Mouse (Mus musculus): ENCODE data around the gene Wscd2. TPM values are rescaled to one million over a fixed set of nuclear protein-coding genes. Genes with fewer than 3 reads are reported as not detected.

Wscd2 gene
- 12.5 and 14.6 TPM in 2 replicates for polyA plus RNA-seq (2015; fragmentation: Nextera tagmentation; extraction: Ambion mirVana)

DNA sequence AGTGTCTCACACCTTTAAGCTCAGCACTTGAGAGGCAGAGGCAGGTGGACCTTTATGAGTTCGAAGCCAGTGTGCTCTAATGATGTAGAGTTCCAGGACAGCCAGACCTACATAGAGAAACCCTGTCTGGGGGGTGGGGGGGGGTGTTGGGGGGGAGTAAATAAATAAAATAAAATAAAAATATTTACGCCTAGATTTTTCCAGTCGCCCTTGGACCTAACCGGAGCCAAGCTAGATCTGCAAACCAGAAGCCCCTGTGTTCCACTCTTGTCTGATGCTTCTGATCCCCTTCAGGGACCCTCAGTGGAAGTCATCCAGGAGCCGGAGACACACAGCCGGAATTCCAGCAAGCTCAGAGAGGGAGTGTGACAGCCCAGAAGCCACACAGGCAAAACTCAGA is at the start of gene Wscd2:
Wscd2 (plus strand) TSS at position 301 of the 400 bp plus-strand sequence.
- ATAC-seq (ENCODE audit: insufficient number of reproducible peaks, insufficient read depth, low FRiP score, low TSS enrichment, low read depth), result no peak; the same call in 1 of the 2 replicates
- 55% methylated on average over 6 of the region's 6 CpGs for WGBS
- peaks cover 47% of the 10 kb centered on the region for H3K27me3 ChIP-seq

DNA sequence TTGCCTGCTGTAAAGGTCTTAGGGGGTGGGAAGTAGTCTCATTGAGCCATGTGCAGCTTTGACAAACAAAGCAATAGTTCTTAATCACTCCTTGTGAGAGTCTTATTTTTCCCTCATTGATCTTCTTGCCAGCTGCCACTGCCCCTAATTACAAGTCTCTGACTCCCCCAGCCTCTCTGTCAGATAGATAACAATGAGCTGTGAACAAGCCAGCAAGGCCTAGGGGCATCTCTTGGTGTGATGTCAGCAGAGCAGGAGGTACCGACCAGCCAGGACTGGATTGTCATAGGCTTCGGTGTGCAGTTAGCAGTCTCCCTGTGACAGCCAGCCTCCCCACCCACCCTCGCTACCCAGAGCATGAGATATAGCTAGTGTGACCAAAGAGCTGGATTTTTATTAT is 48.0 kb upstream of the Wscd2 start:
- Histone ChIP-seq H3K27me3 (no peaks in the 10 kb centered on the region), H3K4me3 (no peak overlapping the region), H3K4me2 (no peak overlapping the region), H3K36me3 (no peaks in the 10 kb centered on the region), H3K9me3 (no peaks in the 10 kb centered on the region), H3K4me1 (no peaks in the 10 kb centered on the region), H3K27ac (no peak overlapping the region), H3K9ac (no peak overlapping the region)
- WGBS, result 28% methylated on average over 3 of the region's 3 CpGs
- ATAC-seq (ENCODE audit: insufficient number of reproducible peaks, insufficient read depth, low FRiP score, low TSS enrichment, low read depth), result no peak

More for the DNA sequence above, at the start of gene Wscd2:
- peak within 1 kb of the TSS; percentile 83 for H3K4me2 ChIP-seq
- no peaks in the 10 kb centered on the region for H3K36me3 ChIP-seq
- H3K27ac ChIP-seq, result peak within 1 kb of the TSS; percentile 71
- peak within 1 kb of the TSS; percentile 89 for H3K9ac ChIP-seq
- H3K4me3 ChIP-seq, result peak within 1 kb of the TSS; percentile 71
- no peaks in the 10 kb centered on the region for H3K9me3 ChIP-seq
- peaks cover 43% of the 10 kb centered on the region for H3K4me1 ChIP-seq

DNA sequence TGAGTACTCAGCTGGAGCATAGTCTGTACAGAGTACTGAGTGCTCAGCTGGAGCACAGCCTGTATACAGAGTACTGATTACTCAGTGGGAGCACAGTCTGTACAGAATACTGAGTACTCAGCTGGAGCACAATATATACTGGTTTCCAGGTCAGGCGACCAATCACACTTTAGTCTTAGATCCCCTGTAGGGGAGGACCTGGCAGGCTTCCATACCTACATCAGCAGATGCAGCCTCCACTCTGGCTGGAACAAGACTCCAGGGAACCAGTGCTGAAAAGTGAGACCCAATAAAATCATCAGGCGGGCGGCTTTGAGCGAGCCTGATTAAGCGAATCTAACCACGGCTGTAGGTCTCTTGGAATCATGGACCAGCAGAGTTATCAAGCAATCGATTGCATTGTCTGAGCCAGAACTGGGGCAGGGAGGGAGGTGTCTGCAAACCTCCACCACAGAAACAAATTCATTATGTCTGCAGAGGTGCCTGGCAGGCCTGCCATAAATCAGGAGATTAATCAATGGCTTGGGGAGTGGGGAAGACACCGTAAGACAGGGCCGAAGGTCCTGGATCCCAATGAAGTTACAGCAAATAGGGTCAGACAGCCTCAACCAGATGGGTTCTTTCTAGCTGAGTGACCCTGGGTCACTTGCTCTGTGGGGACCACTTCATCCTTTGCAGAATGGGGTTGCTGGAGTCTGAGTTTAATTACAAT is 42.0 kb upstream of the Wscd2 start:
- H3K36me3 ChIP-seq, result no peaks in the 10 kb centered on the region
- ATAC-seq (ENCODE audit: insufficient number of reproducible peaks, insufficient read depth, low FRiP score, low TSS enrichment, low read depth), result peak; percentile 65
- WGBS, result 40% methylated on average over 9 of the region's 9 CpGs

DNA sequence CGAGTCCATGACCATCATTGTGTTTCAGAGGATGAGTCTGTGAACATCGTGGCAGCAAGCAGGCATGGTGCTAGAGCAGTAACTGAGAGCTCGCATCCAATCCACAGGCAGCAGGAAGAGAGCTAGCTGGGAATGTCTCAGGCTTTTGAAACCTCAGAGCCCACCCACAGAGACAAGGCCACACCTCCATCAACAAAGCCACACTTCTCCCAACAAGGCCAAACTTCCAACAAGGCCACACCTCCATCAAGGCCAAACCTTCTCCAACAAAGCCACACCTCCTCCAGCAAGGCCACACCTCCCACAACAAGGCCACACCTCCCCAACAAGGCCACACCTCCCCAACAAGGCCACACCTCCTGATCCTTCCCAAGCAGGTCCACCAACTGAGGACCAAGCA is 40.8 kb upstream of the Wscd2 start:
- H3K27me3 ChIP-seq, result no peaks in the 10 kb centered on the region
- no peak overlapping the region for H3K4me2 ChIP-seq
- H3K4me3 ChIP-seq, result no peak overlapping the region
- peaks cover 25% of the 10 kb centered on the region for H3K4me1 ChIP-seq
- H3K9ac ChIP-seq, result no peak overlapping the region
- no peaks in the 10 kb centered on the region for H3K36me3 ChIP-seq
- no peak overlapping the region for H3K27ac ChIP-seq
- WGBS, result 88% methylated on average over 3 of the region's 3 CpGs
- no peaks in the 10 kb centered on the region for H3K9me3 ChIP-seq
- ATAC-seq (ENCODE audit: insufficient number of reproducible peaks, insufficient read depth, low FRiP score, low TSS enrichment, low read depth), result no peak

More for the DNA sequence above, 42.0 kb upstream of the Wscd2 start:
- Histone ChIP-seq H3K27me3 (no peaks in the 10 kb centered on the region), H3K9ac (no peak overlapping the region), H3K4me1 (peaks cover 16% of the 10 kb centered on the region), H3K9me3 (no peaks in the 10 kb centered on the region), H3K4me2 (no peak overlapping the region), H3K27ac (no peak overlapping the region), H3K4me3 (no peak overlapping the region)

DNA sequence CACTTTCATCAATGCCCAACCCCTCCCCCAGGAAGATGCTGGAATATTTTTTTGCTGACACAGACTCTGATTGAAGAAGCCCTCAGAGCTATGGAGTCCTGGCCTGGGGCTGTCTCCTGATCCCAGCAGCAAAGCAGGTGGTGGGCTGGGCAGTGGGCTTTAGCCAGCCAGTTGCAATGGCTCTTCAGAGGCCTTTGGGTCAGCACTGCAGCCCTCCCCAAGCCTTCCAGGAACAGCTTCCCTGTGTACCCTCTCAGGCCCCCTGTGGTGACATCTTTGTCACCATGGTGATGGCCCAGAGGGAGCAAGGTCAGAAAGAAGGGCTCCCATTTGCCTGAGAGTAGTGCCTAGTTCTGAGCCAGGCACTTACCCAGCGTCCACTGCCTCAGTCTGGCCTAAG is 37.4 kb upstream of the Wscd2 start:
- peaks cover 27% of the 10 kb centered on the region for H3K4me1 ChIP-seq
- H3K36me3 ChIP-seq, result no peaks in the 10 kb centered on the region
- peak overlapping the region; percentile 63 for H3K27ac ChIP-seq
- no peak overlapping the region for H3K9ac ChIP-seq
- H3K4me2 ChIP-seq, result no peak overlapping the region
- H3K27me3 ChIP-seq, result no peaks in the 10 kb centered on the region
- no peak for ATAC-seq (ENCODE audit: insufficient number of reproducible peaks, insufficient read depth, low FRiP score, low TSS enrichment, low read depth)
- WGBS, result 8% methylated on average over 1 of the region's 1 CpGs
- no peak overlapping the region for H3K4me3 ChIP-seq
- 0 out of 2 replicates have a peak, but pooled peaks cover 3% of the 10 kb centered on the region for H3K9me3 ChIP-seq

DNA sequence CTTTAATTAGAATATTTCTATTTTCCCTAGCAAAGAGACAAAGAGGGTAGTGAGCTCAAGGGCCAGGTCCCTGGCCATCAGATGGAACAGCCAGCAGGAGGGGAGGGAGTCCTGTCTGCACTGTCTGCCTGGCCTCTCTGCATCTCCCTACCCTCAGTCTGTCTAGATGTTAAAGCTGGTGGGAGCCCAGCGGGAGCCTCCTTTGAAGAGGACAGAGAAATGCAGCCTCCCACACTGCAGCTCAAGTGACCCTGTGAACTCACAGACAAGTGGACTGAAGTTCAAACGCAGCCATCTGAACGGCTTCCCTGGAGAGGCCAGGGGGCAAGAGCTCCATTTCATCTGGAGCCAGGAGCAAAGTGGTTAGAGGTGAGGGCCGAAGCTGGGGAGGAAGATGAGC is 36.8 kb upstream of the Wscd2 start:
- Histone ChIP-seq H3K36me3 (no peaks in the 10 kb centered on the region), H3K27ac (peak overlapping the region; percentile 63), H3K4me2 (no peak overlapping the region), H3K9ac (0 out of 2 replicates have a peak overlapping the region, but pooled peaks have one; percentile 32), H3K4me3 (no peak overlapping the region), H3K4me1 (peaks cover 22% of the 10 kb centered on the region), H3K9me3 (0 out of 2 replicates have a peak, but pooled peaks cover 3% of the 10 kb centered on the region), H3K27me3 (no peaks in the 10 kb centered on the region)
- ATAC-seq (ENCODE audit: insufficient number of reproducible peaks, insufficient read depth, low FRiP score, low TSS enrichment, low read depth), result no peak
- WGBS, result 4% methylated on average over 4 of the region's 4 CpGs

DNA sequence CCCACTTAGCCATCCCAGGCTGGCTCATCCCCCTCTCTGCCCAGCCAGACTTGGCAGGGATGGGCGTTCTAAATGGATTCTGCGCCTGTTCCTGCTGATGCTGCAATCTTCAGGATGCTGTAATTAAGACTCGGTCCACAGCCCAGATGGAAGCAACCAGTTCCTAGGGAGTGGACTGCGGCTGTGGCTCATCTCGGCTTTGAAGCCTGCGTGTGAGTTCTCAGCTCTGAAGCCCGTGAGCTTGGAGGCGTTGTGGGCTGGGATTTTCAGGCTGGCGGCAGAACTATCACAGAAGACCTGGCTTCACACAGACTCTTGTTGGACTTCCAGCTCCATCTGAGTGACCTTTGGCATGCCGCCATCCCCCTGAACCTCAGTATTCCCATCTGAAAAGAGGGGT is 34.1 kb upstream of the Wscd2 start:
- ATAC-seq (ENCODE audit: insufficient number of reproducible peaks, insufficient read depth, low FRiP score, low TSS enrichment, low read depth), result no peak
- peaks cover 8% of the 10 kb centered on the region for H3K27me3 ChIP-seq
- peaks cover 22% of the 10 kb centered on the region for H3K4me1 ChIP-seq
- H3K9ac ChIP-seq, result no peak overlapping the region
- H3K36me3 ChIP-seq, result no peaks in the 10 kb centered on the region
- H3K9me3 ChIP-seq, result 0 out of 2 replicates have a peak, but pooled peaks cover 3% of the 10 kb centered on the region
- H3K4me2 ChIP-seq, result no peak overlapping the region
- H3K4me3 ChIP-seq, result no peak overlapping the region
- no peak overlapping the region for H3K27ac ChIP-seq
- 87% methylated on average over 10 of the region's 10 CpGs for WGBS

DNA sequence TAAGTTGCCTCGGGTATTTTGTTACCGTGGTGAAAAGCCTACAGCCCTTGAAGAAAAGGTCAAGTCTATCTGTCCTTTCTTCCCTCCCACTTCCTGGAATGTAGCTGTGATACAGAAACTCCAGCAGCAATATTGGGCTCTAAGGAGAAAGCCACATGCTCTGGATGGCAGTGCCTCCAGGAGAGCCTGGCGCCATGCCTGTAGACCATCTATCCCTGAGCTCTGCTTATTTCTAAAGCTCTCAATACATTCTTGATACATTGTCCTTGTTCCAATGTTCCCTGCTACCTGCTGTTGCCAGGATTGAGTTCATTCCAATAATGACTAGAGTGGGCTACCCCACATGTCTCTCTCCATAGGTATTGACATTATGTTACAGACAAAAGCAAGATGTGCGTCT is 33.4 kb upstream of the Wscd2 start:
- H3K27ac ChIP-seq, result no peak overlapping the region
- no peaks in the 10 kb centered on the region for H3K36me3 ChIP-seq
- WGBS, result 80% methylated on average over 4 of the region's 4 CpGs
- 0 out of 2 replicates have a peak, but pooled peaks cover 3% of the 10 kb centered on the region for H3K9me3 ChIP-seq
- H3K4me1 ChIP-seq, result peaks cover 26% of the 10 kb centered on the region
- peaks cover 14% of the 10 kb centered on the region for H3K27me3 ChIP-seq
- ATAC-seq (ENCODE audit: insufficient number of reproducible peaks, insufficient read depth, low FRiP score, low TSS enrichment, low read depth), result no peak
- H3K9ac ChIP-seq, result no peak overlapping the region
- no peak overlapping the region for H3K4me3 ChIP-seq
- H3K4me2 ChIP-seq, result no peak overlapping the region

DNA sequence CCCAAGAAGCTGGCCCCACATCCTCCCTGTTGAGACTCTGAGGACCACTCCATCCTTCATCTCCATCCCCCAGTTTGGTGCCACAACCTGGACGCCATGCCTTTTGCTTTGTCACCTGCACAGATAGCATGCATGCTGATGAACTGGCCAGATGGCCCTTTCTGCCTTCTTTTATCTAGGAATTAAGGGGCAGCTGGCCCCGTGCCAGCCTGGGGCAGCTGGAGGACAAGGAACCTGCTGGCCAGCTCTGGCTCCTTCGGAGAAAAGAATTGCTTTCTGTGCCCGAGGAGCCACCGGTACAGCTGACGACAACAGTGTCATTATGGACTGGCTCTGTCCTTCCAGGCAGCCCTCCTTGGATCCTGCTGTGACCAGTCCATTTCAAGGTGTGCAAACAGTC is 32.9 kb upstream of the Wscd2 start:
- no peak overlapping the region for H3K4me3 ChIP-seq
- peaks cover 31% of the 10 kb centered on the region for H3K4me1 ChIP-seq
- no peak overlapping the region for H3K27ac ChIP-seq
- H3K9ac ChIP-seq, result no peak overlapping the region
- H3K27me3 ChIP-seq, result peaks cover 19% of the 10 kb centered on the region
- no peak for ATAC-seq (ENCODE audit: insufficient number of reproducible peaks, insufficient read depth, low FRiP score, low TSS enrichment, low read depth)
- H3K36me3 ChIP-seq, result no peaks in the 10 kb centered on the region
- WGBS, result 76% methylated on average over 6 of the region's 6 CpGs
- no peak overlapping the region for H3K4me2 ChIP-seq
- H3K9me3 ChIP-seq, result 0 out of 2 replicates have a peak, but pooled peaks cover 3% of the 10 kb centered on the region

DNA sequence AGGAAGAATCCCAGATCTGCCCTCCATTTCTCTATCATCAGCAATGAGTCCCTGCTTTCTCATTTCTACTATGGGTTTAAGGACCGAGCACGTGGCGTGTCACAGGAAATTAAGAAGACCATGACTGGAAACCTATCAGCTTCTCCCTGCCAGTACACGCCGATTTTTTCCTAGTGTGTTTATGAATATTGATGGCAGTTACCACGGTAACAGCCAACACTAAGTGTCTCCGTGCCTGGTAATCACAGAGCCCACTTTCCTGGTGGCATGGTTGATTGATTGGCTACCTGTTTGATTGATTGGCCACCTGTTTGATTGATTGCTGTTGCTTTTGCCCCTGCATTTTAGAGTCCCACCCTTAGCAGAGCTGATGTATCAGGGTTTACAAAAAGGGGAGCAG is 30.2 kb upstream of the Wscd2 start:
- H3K4me3 ChIP-seq, result no peak overlapping the region
- 74% methylated on average over 7 of the region's 7 CpGs for WGBS
- no peak for ATAC-seq (ENCODE audit: insufficient number of reproducible peaks, insufficient read depth, low FRiP score, low TSS enrichment, low read depth)
- H3K4me2 ChIP-seq, result no peak overlapping the region
- no peak overlapping the region for H3K9ac ChIP-seq
- no peaks in the 10 kb centered on the region for H3K36me3 ChIP-seq
- no peak overlapping the region for H3K27ac ChIP-seq
- peaks cover 35% of the 10 kb centered on the region for H3K27me3 ChIP-seq
- H3K4me1 ChIP-seq, result peaks cover 29% of the 10 kb centered on the region
- H3K9me3 ChIP-seq, result 0 out of 2 replicates have a peak, but pooled peaks cover under 1% of the 10 kb centered on the region

DNA sequence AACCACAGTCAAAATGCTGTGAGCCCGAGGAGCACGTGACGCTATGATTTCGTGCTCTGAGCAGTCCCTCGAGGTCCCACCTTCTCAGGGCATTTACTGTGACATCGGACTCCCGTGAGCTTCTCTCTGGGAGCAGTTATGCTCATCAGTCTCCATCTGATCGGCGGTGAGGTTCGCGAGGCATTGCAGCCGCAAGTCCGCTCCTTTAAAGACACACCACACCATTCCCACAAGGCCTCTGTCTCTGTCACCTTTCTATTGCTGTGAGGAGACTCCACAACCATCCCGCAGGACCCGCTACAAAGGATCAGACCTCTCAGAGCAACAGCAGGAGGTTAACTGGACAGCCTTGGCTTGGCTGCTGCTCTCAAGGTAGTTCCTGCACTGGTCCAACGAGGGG is 28.6 kb upstream of the Wscd2 start:
- peak overlapping the region; percentile 24 for H3K4me3 ChIP-seq
- peaks cover 35% of the 10 kb centered on the region for H3K27me3 ChIP-seq
- H3K9me3 ChIP-seq, result no peaks in the 10 kb centered on the region
- no peak for ATAC-seq (ENCODE audit: insufficient number of reproducible peaks, insufficient read depth, low FRiP score, low TSS enrichment, low read depth)
- H3K9ac ChIP-seq, result 0 out of 2 replicates have a peak overlapping the region, but pooled peaks have one; percentile 41
- peaks cover 32% of the 10 kb centered on the region for H3K4me1 ChIP-seq
- H3K4me2 ChIP-seq, result peak overlapping the region; percentile 47
- H3K36me3 ChIP-seq, result no peaks in the 10 kb centered on the region
- 13% methylated on average over 16 of the region's 16 CpGs for WGBS
- no peak overlapping the region; the same call in 1 of the 2 replicates for H3K27ac ChIP-seq

Data from embryonic facial prominence, embryonic 13.5 days (tissue).